Mouse (Mus musculus) lung, embryonic 14.5 days (tissue): ENCODE data around the gene Crip1. TPM values are rescaled to one million over a fixed set of nuclear protein-coding genes. Genes with fewer than 3 reads are reported as not detected.

Experiments
- ATAC-seq: fragments of 200-750 bp; cut with Nextera tagmentation; 2 replicates; pipeline ENCODE4 v1.8.0; 2017; ENCODE audit warnings: mild to moderate bottlenecking, moderate TSS enrichment, moderate library complexity; ENCODE audit not compliant: insufficient read depth
- DNase-seq: peaks from one replicate; pipeline ENCODE4 v3.0.0-alpha.2; 2015
- H3K27ac ChIP-seq: fragments of 300-500 bp; sonication (generic); 2 replicates; pipeline ENCODE4 v1.5.1; 2014; ENCODE audit warnings: low read depth, mild to moderate bottlenecking, moderate library complexity
- H3K27me3 ChIP-seq: fragments of 300-500 bp; sonication (generic); 2 replicates; pipeline ENCODE4 v1.6.1; 2014; ENCODE audit warnings: low read length, control low read depth; ENCODE audit not compliant: insufficient read depth
- H3K36me3 ChIP-seq: fragments of 300-500 bp; sonication (generic); 2 replicates; pipeline ENCODE4 v1.6.1; 2014; ENCODE audit warnings: control low read depth; ENCODE audit not compliant: insufficient read depth
- H3K4me1 ChIP-seq: fragments of 300-500 bp; sonication (generic); 2 replicates; pipeline ENCODE4 v1.6.1; 2014; ENCODE audit warnings: antibody characterized with exemption, control low read depth; ENCODE audit not compliant: insufficient read depth
- H3K4me2 ChIP-seq: fragments of 300-500 bp; sonication (generic); 2 replicates; pipeline ENCODE4 v1.6.1; 2014; ENCODE audit warnings: mild to moderate bottlenecking
- H3K4me3 ChIP-seq: fragments of 300-500 bp; sonication (generic); 2 replicates; pipeline ENCODE4 v1.5.1; 2014; ENCODE audit warnings: low read depth, low read length
- H3K9ac ChIP-seq: fragments of 300-500 bp; sonication (generic); 2 replicates; pipeline ENCODE4 v1.6.1; 2014
- H3K9me3 ChIP-seq: fragments of 300-500 bp; sonication (generic); 2 replicates; pipeline ENCODE4 v1.6.1; 2016; ENCODE audit warnings: low read depth, low read length, control low read depth
- CTCF ChIP-seq: IDR thresholded peaks from 2 replicates; pipeline ENCODE4 v1.5.1; 2016; ENCODE audit warnings: antibody characterized with exemption, low read depth
- WGBS: fragments of 180-500 bp; shearing (Covaris S2); extraction: QIAGEN DNeasy Blood & Tissue Kit; methylation state at CpG from one replicate; pipeline ENCODE4 v1.1.7; 2014; 5-methylcytosine and 5-hydroxymethylcytosine counted together
- polyA plus RNA-seq: library from polyadenylated mRNA; unstranded; fragments of >200 nt; fragmentation: Nextera tagmentation; extraction: Ambion mirVana; gene quantifications from 2 replicates; pipeline ENCODE4 v1.2.1, GENCODE M21; 2014

The Crip1 gene
- polyA plus RNA-seq, 1 experiment from 2014 or later = 237 TPM

DNA sequence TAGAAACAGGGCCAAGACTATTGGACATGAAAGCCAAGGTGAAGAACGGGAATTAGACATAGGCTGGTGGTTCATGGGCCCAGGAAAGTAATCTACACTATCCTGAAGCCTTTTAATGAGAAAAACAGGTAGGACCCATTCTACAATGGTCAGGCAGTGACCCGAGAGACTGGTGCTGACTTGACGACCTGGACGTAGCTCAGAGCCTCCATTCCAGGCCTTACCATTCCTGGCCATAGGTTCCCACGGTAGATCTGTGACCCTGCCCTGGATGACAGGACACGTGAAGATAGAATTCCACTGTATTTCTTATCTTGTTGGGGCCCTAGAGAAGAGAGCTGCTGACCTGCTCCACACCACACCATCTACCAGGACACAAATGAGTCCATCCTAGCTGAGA, 7.8 kb upstream of the Crip1 start:
- H3K4me2 ChIP-seq = no peak overlapping the region
- H3K9ac ChIP-seq = no peak overlapping the region
- ATAC-seq (no peak), DNase-seq (no peak)
- H3K36me3 ChIP-seq = peaks cover 55% of the 10 kb centered on the region
- H3K27me3 ChIP-seq = no peaks in the 10 kb centered on the region
- no peaks in the 10 kb centered on the region for H3K9me3 ChIP-seq
- H3K27ac ChIP-seq = peak overlapping the region; percentile 58; the same call in 1 of the 2 replicates
- H3K4me3 ChIP-seq = no peak overlapping the region
- no peak for TF ChIP-seq CTCF
- 70% methylated on average over 6 of the region's 6 CpGs for WGBS
- peaks cover 27% of the 10 kb centered on the region for H3K4me1 ChIP-seq

- Histone ChIP-seq H3K27me3 (no peaks in the 10 kb centered on the region), H3K36me3 (peaks cover 54% of the 10 kb centered on the region), H3K4me3 (peak overlapping the region; percentile 57), H3K4me2 (peak overlapping the region; percentile 77), H3K9me3 (no peaks in the 10 kb centered on the region), H3K4me1 (peaks cover 28% of the 10 kb centered on the region), H3K27ac (peak overlapping the region; percentile 58), H3K9ac (no peak overlapping the region)
- 29% methylated on average over 11 of the region's 11 CpGs for WGBS
- DNase-seq (peak; percentile 42), ATAC-seq (0 out of 2 replicates have a peak, but pooled peaks have one; percentile 0)
- no peak for TF ChIP-seq CTCF
Observed at GRCm38 (mm10) chr12:113138901-113139864, 6.9 kb upstream of the Crip1 start.

GRCm38 (mm10) chr12:113139908-113140615, 6.1 kb upstream of the Crip1 start, which contains the start of gene Crip2:
Gene Crip2 (plus strand): TSS chr12:113140236.
- DNase-seq = peak; percentile 94
- Histone ChIP-seq H3K36me3 (peaks cover 54% of the 10 kb centered on the region), H3K27me3 (no peaks in the 10 kb centered on the region), H3K9me3 (no peaks in the 10 kb centered on the region), H3K4me2 (peak within 1 kb of the TSS; percentile 77), H3K27ac (peak within 1 kb of the TSS; percentile 89), H3K9ac (peak within 1 kb of the TSS; percentile 59), H3K4me3 (peak within 1 kb of the TSS; percentile 57), H3K4me1 (peaks cover 28% of the 10 kb centered on the region)
- under 1% methylated on average over 68 of the region's 68 CpGs for WGBS
- ATAC-seq = peak; percentile 71
- TF ChIP-seq CTCF = peak; percentile 44

GRCm38 (mm10) chr12:113140616-113141411, 5.3 kb upstream of the Crip1 start:
- H3K36me3 ChIP-seq = peaks cover 52% of the 10 kb centered on the region
- peak overlapping the region; percentile 57 for H3K4me3 ChIP-seq
- no peaks in the 10 kb centered on the region for H3K27me3 ChIP-seq
- no peaks in the 10 kb centered on the region for H3K9me3 ChIP-seq
- no peak for TF ChIP-seq CTCF
- peak overlapping the region; percentile 89 for H3K27ac ChIP-seq
- no peak; the same call in 1 of the 2 replicates for ATAC-seq
- WGBS = 5% methylated on average over 49 of the region's 49 CpGs
- H3K9ac ChIP-seq = peak overlapping the region; percentile 59
- peaks cover 28% of the 10 kb centered on the region for H3K4me1 ChIP-seq
- H3K4me2 ChIP-seq = peak overlapping the region; percentile 77
- peak; percentile 19 for DNase-seq

GRCm38 (mm10) chr12:113141531-113141973, 4.6 kb upstream of the Crip1 start:
- WGBS = 28% methylated on average over 8 of the region's 8 CpGs
- ATAC-seq (no peak), DNase-seq (peak; percentile 65)
- Histone ChIP-seq H3K4me1 (peaks cover 30% of the 10 kb centered on the region), H3K4me2 (peak overlapping the region; percentile 77), H3K4me3 (peak overlapping the region; percentile 57), H3K36me3 (peaks cover 47% of the 10 kb centered on the region), H3K9ac (peak overlapping the region; percentile 59), H3K9me3 (no peaks in the 10 kb centered on the region), H3K27ac (peak overlapping the region; percentile 89), H3K27me3 (no peaks in the 10 kb centered on the region)
- no peak for TF ChIP-seq CTCF
